Mouse (Mus musculus): ENCODE results near the gene Wdr46. TPM values are rescaled to one million over a fixed set of nuclear protein-coding genes. Genes with fewer than 3 reads are reported as not detected.
A peak's percentile ranks its signal among the peaks of the same experiment; 100 is the strongest.
"Not testable (repeated sequence)": the region's sequence is repeated elsewhere in the genome, so short reads cannot be mapped to it uniquely, and the experiment has no call there.

Wdr46 gene
- total and polyA plus RNA-seq, 3 experiments: 39.8 to 72.4 (median 49.7) TPM

DNA sequence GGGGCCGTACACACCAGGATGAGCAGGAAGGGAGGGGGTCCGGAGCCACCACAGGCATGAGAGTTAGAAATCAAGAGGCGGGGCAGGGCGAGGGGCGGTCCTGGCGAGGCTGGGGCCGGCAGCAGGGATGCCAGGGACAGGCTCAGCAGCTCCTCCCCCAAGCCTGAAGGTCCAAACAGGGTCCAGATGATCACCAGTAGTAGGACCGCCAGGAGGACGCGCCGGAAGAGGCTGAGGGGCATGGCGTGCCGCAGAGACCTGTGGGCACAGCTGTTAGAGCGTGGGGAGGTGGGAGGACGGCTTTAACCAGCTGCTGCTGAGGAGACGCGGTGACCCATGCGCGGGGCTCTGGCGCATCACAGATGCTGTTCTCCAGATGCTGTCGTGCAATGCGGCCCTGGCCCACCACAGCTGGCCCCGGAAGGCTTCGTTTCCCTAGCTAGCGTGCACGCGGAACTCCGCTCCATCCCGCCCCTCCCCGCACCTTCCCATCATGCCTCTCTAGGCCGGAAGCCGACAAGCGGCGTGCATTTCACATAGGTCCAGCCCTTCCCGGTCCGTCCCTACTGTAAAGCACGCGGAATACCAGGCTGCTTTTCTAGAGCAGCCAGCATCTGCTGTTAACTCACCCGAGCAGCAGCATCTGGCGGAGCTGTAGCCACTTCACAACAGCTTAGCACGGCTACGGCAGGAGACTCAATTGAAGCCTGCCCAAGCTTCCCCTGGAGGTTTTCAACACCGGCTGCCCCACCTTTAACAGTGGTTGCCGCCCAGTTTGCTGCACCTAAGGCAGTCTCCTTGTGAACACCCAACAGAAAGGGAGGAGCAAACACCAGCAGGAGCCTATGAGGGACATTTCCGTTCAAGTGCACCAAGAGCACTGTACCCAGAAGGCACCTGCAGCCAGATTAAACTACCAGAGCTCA is 10.8 kb downstream of the Wdr46 start, which contains the start of gene B3galt4 (continued):
- TF ChIP-seq HCFC1 (IDR thresholded peaks at IDR 0.05; ENCODE audit: low read depth, low read length): peak; percentile 70

DNA sequence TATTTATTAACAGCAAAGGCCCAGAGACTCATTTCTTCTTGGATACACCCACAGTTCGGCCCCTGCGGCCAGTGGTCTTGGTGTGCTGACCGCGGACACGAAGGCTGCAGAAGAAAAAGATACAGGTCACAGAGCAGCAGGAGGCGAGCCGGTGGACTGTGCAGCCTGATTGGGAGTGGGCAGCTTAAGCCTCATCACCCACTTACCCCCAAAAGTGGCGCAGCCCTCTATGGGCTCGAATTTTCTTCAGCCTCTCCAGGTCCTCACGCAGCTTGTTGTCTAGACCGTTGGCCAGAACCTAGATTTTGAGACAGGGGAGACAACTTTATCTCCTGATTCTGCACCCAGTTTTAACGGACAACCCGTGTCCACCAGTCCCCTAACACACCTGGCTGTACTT is 11.6 kb downstream of the Wdr46 start:
- DNase-seq (ENCODE audit: extremely low read depth); H3K27ac ChIP-seq (ENCODE audit: insufficient read depth, low read depth); H3K27me3 ChIP-seq (replicated peaks); H3K9me3 ChIP-seq (replicated peaks; ENCODE audit: low read length); in situ Hi-C loops (cut with MboI; ENCODE audit: low pct_ligation_motif_present, low pct_unique_long_range_greater_than_20kb, low sequenced_read_pairs); H3K9ac ChIP-seq (ENCODE audit: insufficient read depth, low read depth); dilution Hi-C loops (cut with MboI; ENCODE audit: extremely low pct_ligation_motif_present, extremely low pct_unique_long_range_greater_than_20kb, low sequenced_read_pairs): not testable (repeated sequence)
- peaks cover 4 to 23% of the 10 kb centered on the region in 2 experiments; a peak in 2 of 4 replicates for H3K4me1 ChIP-seq (ENCODE audit: control insufficient read depth in 1 of 2, insufficient read depth in 2 of 2)
- H3K79me2 ChIP-seq (replicated peaks; ENCODE audit: control insufficient read depth, extremely low read depth, insufficient read depth, poor library complexity, severe bottlenecking): peaks cover 29% of the 10 kb centered on the region
- H3K4me3 ChIP-seq (replicated peaks in 1 of 3; ENCODE audit: low read depth in 2 of 3, low read length in 2 of 3, poor library complexity in 1 of 3): peak overlapping the region in 1 of 3 experiments; percentile 53
- H3K36me3 ChIP-seq (replicated peaks in 1 of 2; ENCODE audit: control insufficient read depth in 1 of 2, insufficient read depth in 1 of 2, low read length in 1 of 2): peaks cover 59 to 74% of the 10 kb centered on the region in 2 experiments
- H3K4me2 ChIP-seq (ENCODE audit: insufficient read depth, low read depth, poor library complexity, severe bottlenecking): peak overlapping the region; percentile 59

DNA sequence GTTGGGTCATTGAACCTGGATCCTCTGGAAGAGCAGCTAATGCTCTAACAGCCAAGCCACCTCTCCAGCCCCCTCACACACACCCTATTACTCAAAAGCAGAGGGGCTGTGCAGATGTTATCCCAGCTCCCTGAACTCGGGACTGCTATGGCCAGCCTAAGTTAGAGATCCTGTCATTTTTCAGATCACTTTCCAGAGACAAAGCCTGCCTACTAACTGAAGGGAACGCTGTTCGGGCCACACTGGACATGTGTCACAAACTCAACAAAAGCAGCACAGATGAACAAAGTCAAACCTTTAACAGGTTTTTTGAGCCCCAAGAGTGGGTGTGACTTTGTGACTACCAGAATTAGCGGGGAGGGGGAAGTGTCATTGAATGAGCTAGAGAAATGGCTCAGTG is 12.4 kb downstream of the Wdr46 start:
- Histone ChIP-seq H3K9ac (ENCODE audit: insufficient read depth, low read depth) (peak overlapping the region; percentile 37; the same call in 1 of the 2 replicates), H3K36me3 (replicated peaks in 1 of 2; ENCODE audit: control insufficient read depth in 1 of 2, insufficient read depth in 1 of 2, low read length in 1 of 2) (peaks cover 59 to 67% of the 10 kb centered on the region in 2 experiments), H3K27me3 (replicated peaks) (no peaks in the 10 kb centered on the region), H3K4me1 (ENCODE audit: control insufficient read depth in 1 of 2, insufficient read depth in 2 of 2) (peaks cover 8 to 30% of the 10 kb centered on the region in 2 experiments), H3K9me3 (replicated peaks; ENCODE audit: low read length) (no peaks in the 10 kb centered on the region), H3K79me2 (replicated peaks; ENCODE audit: control insufficient read depth, extremely low read depth, insufficient read depth, poor library complexity, severe bottlenecking) (peaks cover 29% of the 10 kb centered on the region), H3K4me3 (replicated peaks in 1 of 3; ENCODE audit: low read depth in 2 of 3, low read length in 2 of 3, poor library complexity in 1 of 3) (peak overlapping the region in 1 of 3 experiments; percentile 91), H3K4me2 (ENCODE audit: insufficient read depth, low read depth, poor library complexity, severe bottlenecking) (peak overlapping the region; percentile 50; the same call in 1 of the 2 replicates), H3K27ac (ENCODE audit: insufficient read depth, low read depth) (no peak overlapping the region)
- in situ Hi-C loops (cut with MboI; ENCODE audit: low pct_ligation_motif_present, low pct_unique_long_range_greater_than_20kb, low sequenced_read_pairs) (no loop called here), dilution Hi-C loops (cut with MboI; ENCODE audit: extremely low pct_ligation_motif_present, extremely low pct_unique_long_range_greater_than_20kb, low sequenced_read_pairs) (no loop called here)
- TF ChIP-seq EP300 (IDR thresholded peaks at IDR 0.05; ENCODE audit: low read length): no peak
- peak; percentile 47; the same call in 1 of the 2 replicates for TF ChIP-seq POLR2AphosphoS2 (IDR thresholded peaks at IDR 0.05; ENCODE audit: low read depth, low read length)
- peak; percentile 18 for TF ChIP-seq POLR2A (IDR thresholded peaks at IDR 0.05; ENCODE audit: low read depth, low read length)
- DNase-seq (ENCODE audit: extremely low read depth): no peak

DNA sequence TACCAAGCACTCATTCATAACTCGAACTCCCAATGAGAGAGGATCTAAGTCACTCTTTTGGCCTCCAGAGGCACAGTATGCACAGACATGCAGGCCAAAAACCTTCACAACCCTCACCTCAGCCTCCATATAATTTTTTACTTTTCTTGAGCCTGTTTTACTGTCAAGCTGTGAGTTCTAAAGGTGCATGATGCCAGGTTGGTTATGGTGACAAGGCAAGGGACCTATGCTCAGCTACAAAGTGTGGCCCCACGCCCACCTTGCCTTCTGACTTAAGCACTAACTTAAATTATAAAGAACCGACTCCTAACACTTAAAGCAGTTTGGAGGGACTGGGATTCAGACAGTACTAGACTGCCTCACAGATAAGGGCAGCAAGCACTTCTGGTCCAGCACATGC is 12.8 kb downstream of the Wdr46 start:
- peaks cover 10 to 34% of the 10 kb centered on the region in 2 experiments for H3K4me1 ChIP-seq (ENCODE audit: control insufficient read depth in 1 of 2, insufficient read depth in 2 of 2)

More for the DNA sequence above, 12.8 kb downstream of the Wdr46 start:
- Histone ChIP-seq H3K4me2 (ENCODE audit: insufficient read depth, low read depth, poor library complexity, severe bottlenecking) (peak overlapping the region; percentile 52; the same call in 1 of the 2 replicates), H3K27me3 (replicated peaks) (no peaks in the 10 kb centered on the region), H3K79me2 (replicated peaks; ENCODE audit: control insufficient read depth, extremely low read depth, insufficient read depth, poor library complexity, severe bottlenecking) (peaks cover 29% of the 10 kb centered on the region), H3K4me3 (replicated peaks in 1 of 3; ENCODE audit: low read depth in 2 of 3, low read length in 2 of 3, poor library complexity in 1 of 3) (peak overlapping the region; percentile 13 to 91 (median 22)), H3K9me3 (replicated peaks; ENCODE audit: low read length) (no peaks in the 10 kb centered on the region), H3K36me3 (replicated peaks in 1 of 2; ENCODE audit: control insufficient read depth in 1 of 2, insufficient read depth in 1 of 2, low read length in 1 of 2) (peaks cover 56 to 67% of the 10 kb centered on the region in 2 experiments), H3K27ac (ENCODE audit: insufficient read depth, low read depth) (no peak overlapping the region), H3K9ac (ENCODE audit: insufficient read depth, low read depth) (peak overlapping the region; percentile 37; the same call in 1 of the 2 replicates)
- no peak for DNase-seq (ENCODE audit: extremely low read depth)
- dilution Hi-C loops (cut with MboI; ENCODE audit: extremely low pct_ligation_motif_present, extremely low pct_unique_long_range_greater_than_20kb, low sequenced_read_pairs) (no loop called here), in situ Hi-C loops (cut with MboI; ENCODE audit: low pct_ligation_motif_present, low pct_unique_long_range_greater_than_20kb, low sequenced_read_pairs) (no loop called here)
- TF ChIP-seq TBP (conservative IDR thresholded peaks at IDR 0.05; ENCODE audit: low read depth, low read length) (no peak), EP300 (IDR thresholded peaks at IDR 0.05; ENCODE audit: low read length) (no peak), POLR2AphosphoS2 (IDR thresholded peaks at IDR 0.05; ENCODE audit: low read depth, low read length) (peak; percentile 31; the same call in 1 of the 2 replicates)
